Mouse (Mus musculus) neural tube, embryonic 15.5 days (tissue): Measurements from ENCODE around the gene Mgat4a. TPM values are rescaled to one million over a fixed set of nuclear protein-coding genes. Genes with fewer than 3 reads are reported as not detected.
"Not testable (repeated sequence)": the region's sequence is repeated elsewhere in the genome, so short reads cannot be mapped to it uniquely, and the experiment has no call there.

Source experiments
- ATAC-seq: fragments of 200-750 bp; cut with Nextera tagmentation; 2 replicates; pipeline ENCODE4 v1.8.0; 2017; ENCODE audit warnings: mild to moderate bottlenecking, moderate TSS enrichment, moderate library complexity; ENCODE audit not compliant: low FRiP score
- H3K27ac ChIP-seq: fragments of 300-500 bp; sonication (generic); replicated peaks from 2 replicates; pipeline ENCODE4 v1.5.1; 2015; ENCODE audit warnings: mild to moderate bottlenecking, inconsistent platforms
- H3K27me3 ChIP-seq: fragments of 300-500 bp; sonication (generic); replicated peaks from 2 replicates; pipeline ENCODE4 v1.6.1; 2015; ENCODE audit warnings: inconsistent platforms
- H3K36me3 ChIP-seq: fragments of 300-500 bp; sonication (generic); 2 replicates; pipeline ENCODE4 v1.6.1; 2015; ENCODE audit warnings: inconsistent platforms
- H3K4me1 ChIP-seq: fragments of 300-500 bp; sonication (generic); 2 replicates; pipeline ENCODE4 v1.6.1; 2015; ENCODE audit warnings: inconsistent platforms
- H3K4me2 ChIP-seq: fragments of 300-500 bp; sonication (generic); 2 replicates; pipeline ENCODE4 v1.6.1; 2015; ENCODE audit warnings: inconsistent platforms, mild to moderate bottlenecking, moderate library complexity
- H3K4me3 ChIP-seq: fragments of 300-500 bp; sonication (generic); replicated peaks from 2 replicates; pipeline ENCODE4 v1.5.1; 2015; ENCODE audit warnings: mild to moderate bottlenecking, inconsistent platforms
- H3K9ac ChIP-seq: fragments of 300-500 bp; sonication (generic); replicated peaks from 2 replicates; pipeline ENCODE4 v1.6.1; 2015; ENCODE audit warnings: mild to moderate bottlenecking, inconsistent platforms
- H3K9me3 ChIP-seq: fragments of 300-500 bp; sonication (generic); replicated peaks from 2 replicates; pipeline ENCODE4 v1.6.1; 2016; ENCODE audit warnings: inconsistent platforms
- WGBS: fragments of 180-500 bp; shearing (Covaris S2); methylation state at CpG from one replicate; pipeline ENCODE4 v1.1.7; 2015; ENCODE audit warnings: mixed read lengths; 5-methylcytosine and 5-hydroxymethylcytosine counted together
- polyA plus RNA-seq: library from polyadenylated mRNA; unstranded; fragments of >200 nt; fragmentation: Nextera tagmentation; extraction: Ambion mirVana; gene quantifications from 2 replicates; pipeline ENCODE4 v1.2.1, GENCODE M21; 2015

The Mgat4a gene
- polyA plus RNA-seq, 1 experiment from 2014 or later: 10.6 TPM

GRCm38 (mm10) chr1:37530061-37530460 is 10.8 kb downstream of the Mgat4a start:
- ATAC-seq: no peak
- Histone ChIP-seq H3K9me3 (no peaks in the 10 kb centered on the region), H3K9ac (no peak overlapping the region), H3K27me3 (no peaks in the 10 kb centered on the region), H3K4me3 (no peak overlapping the region), H3K4me1 (peaks cover 28% of the 10 kb centered on the region), H3K4me2 (no peak overlapping the region), H3K36me3 (0 out of 2 replicates have a peak, but pooled peaks cover under 1% of the 10 kb centered on the region), H3K27ac (no peak overlapping the region)
- 61% methylated on average over 8 of the region's 8 CpGs for WGBS

GRCm38 (mm10) chr1:37526257-37526656 is 14.6 kb downstream of the Mgat4a start:
- H3K9me3 ChIP-seq: no peaks in the 10 kb centered on the region

GRCm38 (mm10) chr1:37524669-37525068 is 16.1 kb downstream of the Mgat4a start:
- H3K36me3 ChIP-seq: no peaks in the 10 kb centered on the region
- WGBS: 89% methylated on average over 4 of the region's 4 CpGs

More at GRCm38 (mm10) chr1:37526257-37526656, 14.6 kb downstream of the Mgat4a start:
- ATAC-seq: no peak
- no peaks in the 10 kb centered on the region for H3K27me3 ChIP-seq
- peaks cover 5% of the 10 kb centered on the region; the same call in 1 of the 2 replicates for H3K4me1 ChIP-seq
- no peak overlapping the region for H3K27ac ChIP-seq
- no peaks in the 10 kb centered on the region for H3K36me3 ChIP-seq
- H3K9ac ChIP-seq: no peak overlapping the region
- H3K4me2 ChIP-seq: no peak overlapping the region
- no peak overlapping the region for H3K4me3 ChIP-seq

GRCm38 (mm10) chr1:37524122-37524521 is 16.7 kb downstream of the Mgat4a start:
- WGBS: 94% methylated on average over 4 of the region's 4 CpGs
- H3K9ac ChIP-seq, H3K36me3 ChIP-seq, H3K9me3 ChIP-seq, H3K27ac ChIP-seq, H3K4me1 ChIP-seq, H3K4me3 ChIP-seq, H3K27me3 ChIP-seq, H3K4me2 ChIP-seq: not testable (repeated sequence)
- 0 out of 2 replicates have a peak, but pooled peaks have one; percentile 21 for ATAC-seq

More at GRCm38 (mm10) chr1:37524669-37525068, 16.1 kb downstream of the Mgat4a start:
- Histone ChIP-seq H3K4me3 (no peak overlapping the region), H3K9me3 (no peaks in the 10 kb centered on the region), H3K27ac (no peak overlapping the region), H3K27me3 (no peaks in the 10 kb centered on the region), H3K9ac (no peak overlapping the region), H3K4me1 (no peaks in the 10 kb centered on the region), H3K4me2 (no peak overlapping the region)
- ATAC-seq: no peak

GRCm38 (mm10) chr1:37523548-37523947 is 17.3 kb downstream of the Mgat4a start:
- not testable (repeated sequence) for H3K36me3 ChIP-seq, H3K27ac ChIP-seq, H3K4me2 ChIP-seq, H3K4me3 ChIP-seq, H3K4me1 ChIP-seq, H3K9ac ChIP-seq, ATAC-seq, H3K9me3 ChIP-seq, H3K27me3 ChIP-seq
- 98% methylated on average over 3 of the region's 3 CpGs for WGBS

GRCm38 (mm10) chr1:37522101-37522500 is 18.7 kb downstream of the Mgat4a start:
- Histone ChIP-seq H3K36me3 (no peaks in the 10 kb centered on the region), H3K4me2 (no peak overlapping the region), H3K4me1 (0 out of 2 replicates have a peak, but pooled peaks cover 8% of the 10 kb centered on the region), H3K27me3 (no peaks in the 10 kb centered on the region), H3K9me3 (no peaks in the 10 kb centered on the region), H3K27ac (no peak overlapping the region), H3K9ac (no peak overlapping the region), H3K4me3 (no peak overlapping the region)
- WGBS: 84% methylated on average over 5 of the region's 5 CpGs
- no peak for ATAC-seq

- no peaks in the 10 kb centered on the region for H3K9me3 ChIP-seq
- no peaks in the 10 kb centered on the region for H3K27me3 ChIP-seq
- 84% methylated on average over 4 of the region's 4 CpGs for WGBS
- no peak overlapping the region for H3K9ac ChIP-seq
- no peak overlapping the region; the same call in 1 of the 2 replicates for H3K27ac ChIP-seq
- H3K4me1 ChIP-seq: 0 out of 2 replicates have a peak, but pooled peaks cover 8% of the 10 kb centered on the region
- ATAC-seq: no peak
- H3K4me3 ChIP-seq: no peak overlapping the region
- no peaks in the 10 kb centered on the region for H3K36me3 ChIP-seq
- no peak overlapping the region for H3K4me2 ChIP-seq
Measured at GRCm38 (mm10) chr1:37518791-37519190, 22.0 kb downstream of the Mgat4a start.

GRCm38 (mm10) chr1:37518124-37518720 is 22.6 kb downstream of the Mgat4a start:
- Histone ChIP-seq H3K4me3 (no peak overlapping the region), H3K9ac (no peak overlapping the region), H3K27ac (no peak overlapping the region; the same call in 1 of the 2 replicates), H3K4me1 (peaks cover 13% of the 10 kb centered on the region), H3K27me3 (no peaks in the 10 kb centered on the region), H3K36me3 (no peaks in the 10 kb centered on the region), H3K9me3 (no peaks in the 10 kb centered on the region), H3K4me2 (no peak overlapping the region)
- ATAC-seq: no peak
- WGBS: 81% methylated on average over 4 of the region's 4 CpGs

- H3K27ac ChIP-seq: peak overlapping the region; percentile 75
Measured at GRCm38 (mm10) chr1:37512961-37513431, 27.8 kb downstream of the Mgat4a start.

GRCm38 (mm10) chr1:37512109-37512640 is 28.6 kb downstream of the Mgat4a start:
- ATAC-seq: peak; percentile 36; the same call in 1 of the 2 replicates
- peaks cover 23% of the 10 kb centered on the region for H3K4me1 ChIP-seq

More at GRCm38 (mm10) chr1:37512961-37513431, 27.8 kb downstream of the Mgat4a start:
- H3K9ac ChIP-seq: no peak overlapping the region
- peak; percentile 46 for ATAC-seq
- peaks cover 31% of the 10 kb centered on the region for H3K4me1 ChIP-seq
- WGBS: 79% methylated on average over 2 of the region's 2 CpGs
- no peak overlapping the region for H3K4me2 ChIP-seq
- no peaks in the 10 kb centered on the region for H3K27me3 ChIP-seq
- H3K4me3 ChIP-seq: no peak overlapping the region
- H3K36me3 ChIP-seq: no peaks in the 10 kb centered on the region
- no peaks in the 10 kb centered on the region for H3K9me3 ChIP-seq

GRCm38 (mm10) chr1:37510193-37510592 is 30.6 kb downstream of the Mgat4a start:
- peaks cover 8% of the 10 kb centered on the region; the same call in 1 of the 2 replicates for H3K9me3 ChIP-seq
- H3K36me3 ChIP-seq: no peaks in the 10 kb centered on the region
- H3K27ac ChIP-seq: no peak overlapping the region
- H3K4me2 ChIP-seq: no peak overlapping the region
- ATAC-seq: no peak
- peaks cover 23% of the 10 kb centered on the region for H3K4me1 ChIP-seq
- H3K9ac ChIP-seq: no peak overlapping the region
- no peaks in the 10 kb centered on the region for H3K27me3 ChIP-seq
- WGBS: 78% methylated on average over 3 of the region's 3 CpGs
- no peak overlapping the region for H3K4me3 ChIP-seq

More at GRCm38 (mm10) chr1:37512109-37512640, 28.6 kb downstream of the Mgat4a start:
- Histone ChIP-seq H3K27ac (peak overlapping the region; percentile 75), H3K27me3 (no peaks in the 10 kb centered on the region), H3K9ac (no peak overlapping the region), H3K4me3 (no peak overlapping the region), H3K4me2 (no peak overlapping the region; the same call in 1 of the 2 replicates), H3K36me3 (no peaks in the 10 kb centered on the region), H3K9me3 (no peaks in the 10 kb centered on the region)
- 38% methylated on average over 5 of the region's 5 CpGs for WGBS

- H3K36me3 ChIP-seq: no peaks in the 10 kb centered on the region
- no peak for ATAC-seq
- WGBS: 90% methylated on average over 5 of the region's 5 CpGs
Measured at GRCm38 (mm10) chr1:37509437-37509836, 31.4 kb downstream of the Mgat4a start.

More at GRCm38 (mm10) chr1:37509437-37509836, 31.4 kb downstream of the Mgat4a start:
- H3K27me3 ChIP-seq: no peaks in the 10 kb centered on the region
- no peak overlapping the region for H3K27ac ChIP-seq
- H3K4me2 ChIP-seq: no peak overlapping the region
- H3K4me3 ChIP-seq: no peak overlapping the region
- no peak overlapping the region for H3K9ac ChIP-seq
- H3K4me1 ChIP-seq: peaks cover 23% of the 10 kb centered on the region
- H3K9me3 ChIP-seq: peaks cover 8% of the 10 kb centered on the region; the same call in 1 of the 2 replicates
